Mouse (Mus musculus) urinary bladder, postnatal 25 days (tissue): ENCODE data around the gene Mt3.
"Not testable (repeated sequence)": the region's sequence is repeated elsewhere in the genome, so short reads cannot be mapped to it uniquely, and the experiment has no call there.

Experiments used
- DNase-seq: peaks from one replicate; pipeline ENCODE4 v3.0.0; 2022; ENCODE audit warnings: low spot score

Mt3 gene

DNA sequence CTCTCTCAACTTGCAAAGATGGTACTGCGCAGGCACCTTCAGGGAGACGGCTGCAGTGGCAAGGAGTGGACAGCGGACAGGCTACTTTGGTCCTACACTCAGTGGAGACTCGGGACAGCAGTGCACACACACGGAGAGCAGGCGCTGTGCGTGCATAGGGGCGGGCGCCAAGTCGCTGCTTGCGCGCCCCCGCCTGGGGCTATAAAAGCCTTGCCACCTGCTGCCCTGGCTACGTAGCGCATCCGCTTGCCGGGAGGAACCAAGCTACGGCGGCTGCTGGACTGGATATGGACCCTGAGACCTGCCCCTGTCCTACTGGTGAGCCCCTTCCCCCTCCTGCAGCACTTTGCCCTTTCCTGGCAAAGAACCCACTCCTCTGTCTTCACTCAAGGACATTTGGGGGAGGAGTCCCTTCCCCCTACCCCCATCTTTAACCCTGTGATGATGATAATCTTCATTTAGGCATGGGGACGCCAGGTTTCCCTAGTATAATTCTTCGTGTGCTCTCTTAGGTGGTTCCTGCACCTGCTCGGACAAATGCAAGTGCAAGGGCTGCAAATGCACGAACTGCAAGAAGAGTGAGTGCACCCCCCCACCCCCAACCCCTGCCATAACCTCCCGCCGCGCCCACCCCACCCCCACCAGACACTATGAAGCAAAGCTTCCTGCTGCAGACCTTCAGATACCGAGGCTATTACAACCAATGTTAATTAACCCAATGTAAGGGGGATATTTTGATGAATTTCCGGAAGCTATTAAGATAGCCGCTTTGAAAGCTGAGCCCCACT, at the start of gene Mt3:
Gene Mt3, plus strand, starts transcription at position 95 of the 788 bp plus-strand sequence.
- DNase-seq, result no peak

DNA sequence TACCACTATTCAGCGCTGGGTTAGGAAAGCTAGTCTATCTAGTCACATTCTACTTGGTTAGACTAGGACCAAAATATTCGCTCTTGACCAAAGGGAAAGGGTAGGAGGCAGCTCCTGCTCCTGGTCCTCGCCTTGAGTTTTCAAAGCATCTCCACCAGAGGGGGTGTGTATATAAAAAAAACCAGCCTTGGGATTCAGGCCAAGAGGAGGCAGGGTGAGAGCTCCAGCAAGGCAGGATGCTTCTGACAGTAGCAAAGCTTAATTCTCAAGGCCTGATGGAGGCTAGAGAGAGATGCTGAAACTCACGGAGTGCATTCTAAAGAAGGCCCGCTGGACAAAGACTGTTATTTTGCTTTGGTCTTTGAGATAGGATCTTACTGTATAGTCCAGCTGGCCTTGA, 48.3 kb upstream of the Mt3 start:
- no peak for DNase-seq

DNA sequence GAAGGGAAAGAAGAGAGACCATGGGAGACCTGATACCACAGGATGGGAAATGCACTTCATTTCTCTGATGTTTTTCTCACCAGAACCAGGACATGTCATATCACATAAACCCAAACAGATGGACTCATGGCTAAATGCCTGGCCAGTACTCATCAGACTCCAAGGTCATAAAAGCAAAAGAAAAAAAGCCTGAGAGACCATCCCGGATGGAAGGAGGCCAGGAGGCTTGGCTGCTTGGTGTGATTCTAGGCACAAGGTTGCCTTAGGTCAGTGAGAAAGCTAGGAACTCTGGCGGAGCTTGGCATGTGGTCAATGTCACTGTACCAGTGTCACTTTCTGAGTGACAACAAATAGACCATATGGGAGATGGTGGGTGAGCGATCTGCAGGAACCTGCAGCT, 44.5 kb upstream of the Mt3 start:
- DNase-seq, result no peak

- no peak for DNase-seq
These were observed 43.0 kb upstream of the Mt3 start for GRCm38 (mm10) chr8:94109396-94109795.

GRCm38 (mm10) chr8:94109835-94110234, 42.6 kb upstream of the Mt3 start:
- DNase-seq, result no peak

DNA sequence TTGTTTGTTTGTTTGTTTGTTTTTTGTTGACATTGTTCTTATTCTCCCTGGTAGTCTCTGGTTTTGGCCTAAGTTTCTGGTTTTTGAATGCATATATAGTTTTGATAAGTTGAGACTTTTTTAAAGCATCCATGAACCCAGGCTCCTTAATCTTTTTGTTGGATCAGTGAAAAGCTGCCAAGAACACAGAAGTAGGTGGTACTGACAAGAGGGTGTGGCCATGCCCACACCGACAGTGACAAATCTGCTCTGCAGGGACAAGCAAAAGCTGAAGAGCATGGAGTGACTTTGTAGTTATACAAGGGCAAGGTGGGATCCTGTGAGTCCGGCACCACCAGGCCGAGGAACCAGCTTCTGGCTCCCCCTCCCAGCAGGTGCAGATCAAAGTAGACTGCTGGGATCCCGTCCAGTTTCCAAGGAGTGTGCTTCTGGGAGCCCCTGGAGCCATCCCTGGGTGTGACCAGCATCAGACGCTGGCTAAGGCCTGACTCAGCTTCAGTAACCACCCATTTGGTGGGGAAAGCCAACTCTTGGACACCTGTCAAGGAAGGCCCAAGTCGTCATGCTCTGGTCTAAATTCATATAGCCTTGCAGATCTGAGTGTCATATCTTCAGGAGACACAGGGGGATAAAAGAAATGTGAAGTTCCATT, 41.8 kb upstream of the Mt3 start:
- no peak for DNase-seq

- DNase-seq, result no peak
These were observed 39.0 kb upstream of the Mt3 start for GRCm38 (mm10) chr8:94113435-94113834.

DNA sequence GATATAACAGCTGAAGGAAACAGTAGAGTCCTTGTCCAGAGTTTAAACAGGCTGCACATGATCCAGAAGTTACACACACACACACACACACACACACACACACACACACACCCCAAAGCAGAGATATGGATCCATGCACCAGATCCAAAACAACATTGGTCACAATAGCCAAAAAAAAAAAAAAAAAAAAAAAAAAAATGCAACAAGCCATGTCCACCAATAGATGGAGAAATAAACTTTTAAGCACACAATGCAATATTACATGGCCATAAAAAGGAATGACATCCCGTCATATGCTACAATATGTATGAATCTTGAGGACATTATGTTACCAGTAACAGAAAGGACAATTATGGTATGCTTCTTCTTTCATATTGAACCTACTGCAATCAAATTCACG, 38.4 kb upstream of the Mt3 start:
- DNase-seq, result no peak

DNA sequence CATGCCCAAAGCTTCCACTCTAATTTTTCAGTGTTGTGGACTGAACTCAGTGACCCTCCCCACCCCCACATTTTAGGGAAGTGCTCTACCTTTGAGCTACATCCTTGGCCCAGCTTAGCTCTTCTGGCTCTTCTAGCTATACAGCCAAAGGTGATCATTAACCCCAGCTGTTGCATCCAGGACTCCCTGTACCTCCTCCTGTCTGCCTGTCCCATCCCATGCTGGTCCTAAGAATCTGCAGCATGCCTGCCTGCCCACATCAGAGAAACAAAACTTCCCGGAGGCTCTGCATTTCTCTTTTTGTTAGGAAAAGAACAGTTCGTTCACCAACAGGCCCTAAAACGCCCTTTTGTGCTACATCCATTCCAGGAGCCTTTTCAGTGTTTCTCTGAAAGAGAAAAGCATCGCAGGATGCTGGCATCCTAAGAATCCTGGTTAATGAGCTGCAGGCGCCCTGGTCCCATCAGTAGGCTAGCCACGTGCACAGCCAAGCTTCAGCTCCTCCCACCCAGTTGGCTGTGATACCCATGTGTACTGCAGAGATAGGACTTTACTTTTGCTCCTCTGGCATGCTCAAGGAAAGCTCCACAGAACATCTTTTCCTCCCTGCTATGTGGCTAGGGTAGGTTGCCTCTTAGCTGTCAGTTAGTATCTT, 33.5 kb upstream of the Mt3 start:
- no peak for DNase-seq

DNA sequence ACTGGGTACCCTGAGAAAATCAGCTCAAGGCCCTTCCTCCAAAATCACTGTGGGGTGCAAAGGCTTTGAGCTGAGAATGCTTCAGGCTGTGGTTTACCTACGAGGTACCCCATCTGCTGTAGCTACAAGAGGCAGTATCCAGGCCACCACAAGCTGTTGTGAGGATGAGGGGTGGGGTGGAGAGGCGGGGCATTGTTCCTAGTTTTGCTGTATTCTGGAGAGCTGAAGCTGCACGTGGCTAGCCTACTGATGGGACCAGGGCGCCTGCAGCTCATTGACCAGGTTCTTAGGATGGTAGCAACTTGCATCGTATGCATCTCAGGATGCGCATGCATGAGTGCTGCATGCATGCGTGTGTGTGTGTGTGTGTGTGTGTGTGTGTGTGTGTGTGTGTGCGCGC, 30.8 kb upstream of the Mt3 start:
- no peak for DNase-seq

GRCm38 (mm10) chr8:94122711-94123468, 29.5 kb upstream of the Mt3 start:
- DNase-seq, result no peak

DNA sequence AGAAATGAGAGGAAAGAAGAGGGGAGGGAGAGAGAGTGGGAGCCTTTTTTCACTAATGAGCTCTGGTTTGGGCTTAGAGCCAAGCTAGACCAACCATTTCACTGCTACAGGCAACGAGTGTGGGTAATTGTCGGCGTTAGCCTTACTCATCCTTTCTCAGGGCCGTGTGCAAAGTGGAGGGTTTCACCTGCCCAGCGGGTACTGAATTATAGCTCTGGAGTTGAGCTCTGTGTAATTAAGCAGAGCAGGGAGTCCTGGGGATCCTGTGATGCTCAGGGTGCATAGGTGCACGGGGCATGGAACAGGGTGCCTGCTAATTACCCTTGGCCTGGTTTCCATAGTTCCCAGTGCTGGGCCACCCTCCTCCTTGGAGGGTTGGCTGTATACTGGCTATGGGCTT, 24.7 kb upstream of the Mt3 start:
- DNase-seq, result no peak

DNA sequence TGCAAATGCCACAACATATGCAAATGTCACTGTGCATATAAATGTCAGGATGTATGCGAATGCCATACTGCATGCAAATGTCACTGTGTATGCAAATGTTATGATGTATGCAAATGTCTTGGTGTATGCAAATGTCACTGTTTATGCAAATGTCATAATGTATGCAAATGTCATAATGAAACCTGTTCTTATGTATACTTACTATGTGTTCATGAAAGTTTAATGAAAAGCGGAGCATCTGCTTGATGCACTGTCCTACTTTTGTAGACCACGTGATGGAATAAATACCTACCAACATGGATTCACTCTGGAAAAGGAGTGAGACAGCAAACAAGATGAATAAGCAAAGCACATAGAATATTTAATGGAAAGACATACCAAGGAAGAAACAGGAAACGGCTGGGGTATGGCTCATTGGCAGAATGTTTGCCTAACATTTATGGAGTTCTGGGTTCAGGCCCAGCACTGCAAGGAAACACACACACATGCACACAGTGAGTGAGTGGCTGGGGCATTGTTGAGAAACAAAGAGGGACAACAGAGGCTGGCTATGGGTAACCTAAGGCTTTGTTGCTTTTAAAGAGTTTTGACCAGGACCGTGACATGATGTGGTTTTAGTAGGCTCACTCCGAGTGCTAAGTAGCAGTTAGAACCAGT, 23.1 kb upstream of the Mt3 start:
- no peak for DNase-seq

DNA sequence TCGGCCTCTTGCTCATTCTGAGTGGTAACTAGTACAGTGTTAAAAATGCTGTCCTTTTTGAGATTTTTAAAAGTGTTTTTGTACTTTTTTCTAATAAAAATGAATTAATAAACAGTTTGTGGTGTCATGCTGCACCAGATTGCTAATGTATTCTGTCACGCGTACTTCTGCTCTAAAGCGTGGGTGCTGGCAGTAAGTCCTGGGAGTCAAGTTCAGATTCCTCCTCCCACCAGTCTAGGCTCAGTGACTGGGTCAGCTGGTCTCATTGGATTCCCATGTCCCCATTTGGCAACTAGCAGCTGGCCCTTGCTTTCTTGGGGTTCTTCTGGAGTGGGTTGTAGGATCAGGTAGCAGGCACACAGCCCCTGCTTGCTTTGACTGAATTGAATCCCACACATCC, 22.3 kb upstream of the Mt3 start:
- no peak for DNase-seq

- no peak for DNase-seq
These were observed 20.3 kb upstream of the Mt3 start for GRCm38 (mm10) chr8:94132096-94132495.

- DNase-seq, result not testable (repeated sequence)
These were observed 17.8 kb upstream of the Mt3 start for GRCm38 (mm10) chr8:94134601-94135000.

GRCm38 (mm10) chr8:94135556-94135955, 16.9 kb upstream of the Mt3 start:
- no peak for DNase-seq

- DNase-seq, result no peak
These were observed 16.2 kb upstream of the Mt3 start for GRCm38 (mm10) chr8:94136192-94136591.

GRCm38 (mm10) chr8:94136933-94137332, 15.5 kb upstream of the Mt3 start, which contains the start of gene Mt4:
Mt4 (plus strand) TSS chr8:94137197.
- DNase-seq, result no peak

DNA sequence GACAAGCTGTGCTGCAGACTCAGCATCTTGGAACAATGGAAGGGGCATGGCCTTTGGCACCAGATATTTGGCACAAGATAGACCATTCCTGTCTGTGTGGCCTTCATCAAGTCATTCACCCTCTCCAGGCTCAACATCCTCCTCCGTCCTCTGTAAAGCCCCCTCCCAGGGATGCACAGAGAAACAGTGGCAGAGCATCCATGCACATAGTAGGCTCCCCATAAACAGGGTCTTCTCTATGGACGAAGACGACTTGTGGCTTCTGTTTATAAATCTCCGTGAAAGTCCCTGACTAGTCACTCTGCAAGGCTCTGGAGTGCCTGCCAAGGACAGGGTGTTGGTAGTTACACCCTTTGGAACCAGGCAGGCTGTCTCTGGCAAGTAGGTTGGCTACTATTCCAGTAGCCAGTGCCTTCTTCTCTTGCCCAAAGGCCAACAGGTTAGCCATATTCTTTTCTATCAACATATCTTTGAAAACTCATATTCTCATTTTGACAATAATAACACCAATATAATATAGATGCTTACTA, 12.1 kb upstream of the Mt3 start:
- DNase-seq, result no peak

GRCm38 (mm10) chr8:94148236-94148635, 4.2 kb upstream of the Mt3 start:
- DNase-seq, result no peak

GRCm38 (mm10) chr8:94150925-94151324, 1.5 kb upstream of the Mt3 start:
- no peak for DNase-seq
